Mouse (Mus musculus) right cerebral cortex, postnatal 36 days (tissue): ENCODE data around the gene Ubr7.

Source experiments
- DNase-seq, 2 experiments: peaks; one replicate each; pipeline ENCODE4 v3.0.0; 2022; ENCODE audit warnings: low spot score in 2 of 2, mixed read lengths in 1 of 2

The Ubr7 gene

GRCm38 (mm10) chr12:102757689-102758402, at the start of gene Ubr7, which contains the start of the genes Gm28051 and Gon7:
Ubr7 (plus strand) TSS chr12:102757967.
Gm28051 (minus strand) TSS chr12:102757765.
Gon7 (minus strand) TSS chr12:102757803.
- DNase-seq: peak; percentile 93 to 96

DNA sequence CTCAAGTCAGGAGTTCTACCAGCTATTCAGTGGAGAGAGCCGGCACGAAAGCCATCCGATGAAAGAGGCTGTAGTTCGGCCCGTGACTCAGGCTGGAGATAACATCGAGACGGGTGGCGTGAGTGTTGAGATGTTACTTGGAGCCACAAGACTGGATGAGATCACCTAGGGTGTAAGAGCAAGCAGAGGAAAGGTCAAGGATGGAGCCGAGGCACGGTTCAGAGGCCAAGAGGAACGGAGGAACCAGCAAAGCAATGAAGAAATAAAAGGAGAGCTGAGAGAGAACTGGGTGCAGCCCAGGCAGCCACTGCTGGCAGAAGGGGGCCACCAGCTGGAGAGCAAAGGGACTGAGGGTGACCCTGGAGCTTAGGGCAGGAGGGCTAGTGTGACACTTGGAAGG, 49.5 kb upstream of the Ubr7 start:
- DNase-seq: no peak

GRCm38 (mm10) chr12:102709896-102710295, 47.9 kb upstream of the Ubr7 start:
- DNase-seq: no peak

DNA sequence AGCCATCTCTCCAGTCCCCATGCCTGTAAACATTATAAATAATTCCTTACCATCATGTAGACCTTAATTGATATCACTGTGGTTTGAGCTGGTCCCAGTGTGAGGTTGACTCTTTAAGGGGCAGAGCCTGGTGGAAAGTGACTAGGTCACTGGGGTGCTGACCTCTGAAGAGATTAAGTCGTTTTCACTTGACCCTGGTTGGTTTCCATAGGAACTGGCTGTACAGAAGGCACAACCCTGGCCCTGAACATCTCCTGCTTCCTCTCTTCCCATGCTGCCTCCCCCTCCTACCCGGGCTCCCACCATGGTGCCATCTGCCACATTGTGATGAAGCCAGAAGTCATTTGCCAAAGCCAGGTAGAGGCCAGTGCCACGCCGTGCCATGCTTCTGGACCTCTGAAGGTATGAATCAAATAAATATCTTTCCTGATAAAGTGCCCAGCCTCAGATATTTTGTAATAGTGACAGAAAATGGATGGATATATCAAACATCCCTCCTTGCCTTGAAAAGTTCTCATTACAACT, 46.9 kb upstream of the Ubr7 start:
- no peak for DNase-seq

GRCm38 (mm10) chr12:102713153-102713865, 44.5 kb upstream of the Ubr7 start:
- no peak for DNase-seq

GRCm38 (mm10) chr12:102714116-102714515, 43.7 kb upstream of the Ubr7 start:
- no peak for DNase-seq

DNA sequence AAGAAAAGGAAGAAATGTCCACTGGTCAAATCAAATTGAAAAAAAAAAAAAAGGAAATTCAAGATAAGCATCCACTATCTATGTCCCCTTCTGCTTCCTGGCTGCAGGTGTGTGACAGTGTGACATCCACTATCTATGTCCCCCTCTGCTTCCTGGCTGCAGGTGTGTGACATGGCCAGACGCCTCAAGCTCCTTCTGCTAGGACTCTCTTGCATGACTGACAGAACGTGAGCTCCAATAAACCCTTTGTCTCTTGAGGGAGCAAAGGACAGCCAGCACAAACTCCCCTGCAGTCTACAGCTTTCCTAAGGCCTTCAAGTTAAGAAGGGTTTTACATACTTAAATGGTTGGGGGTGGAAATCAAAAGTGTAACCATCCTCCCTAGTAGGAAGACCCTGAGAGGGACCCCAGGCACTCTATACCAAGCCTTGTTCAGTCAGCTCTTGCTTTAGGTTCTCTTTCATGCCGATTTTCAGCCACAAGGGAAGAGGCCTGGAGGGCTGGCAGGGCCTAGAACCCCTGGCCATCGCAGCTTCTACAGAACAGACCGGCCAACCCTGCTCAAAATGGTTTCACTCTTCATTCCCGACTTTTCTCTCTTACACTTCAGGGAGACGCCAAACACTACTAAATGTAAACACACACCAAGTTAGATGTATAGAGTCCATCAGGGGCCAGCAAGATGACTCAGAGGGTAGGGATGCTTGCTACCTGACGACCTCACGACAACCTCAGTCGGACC, 42.9 kb upstream of the Ubr7 start:
- no peak for DNase-seq

GRCm38 (mm10) chr12:102719552-102720315, 38.0 kb upstream of the Ubr7 start:
- DNase-seq: no peak

DNA sequence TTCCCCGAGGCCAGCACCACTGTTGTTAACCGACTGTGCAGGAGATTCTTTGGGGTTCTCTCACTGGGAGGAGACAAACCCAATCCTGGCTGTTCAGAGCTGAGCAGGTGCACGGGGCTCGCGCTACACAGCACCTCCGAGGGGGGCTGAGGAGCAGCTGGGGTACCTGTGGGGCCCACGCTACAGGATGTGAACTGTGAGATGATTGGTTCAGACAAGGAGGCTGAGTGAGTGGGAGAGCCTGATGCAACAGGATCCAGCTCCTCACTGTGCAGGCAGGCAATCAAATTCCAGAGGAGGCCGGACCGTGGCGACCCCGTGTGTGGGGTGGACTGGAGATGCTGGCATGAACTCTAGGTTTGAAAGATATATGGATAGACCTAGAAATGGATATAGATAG, 35.3 kb upstream of the Ubr7 start:
- no peak for DNase-seq

- no peak for DNase-seq
These were observed 34.8 kb upstream of the Ubr7 start for GRCm38 (mm10) chr12:102722966-102723365.

- peak in 1 of 2 experiments; percentile 69 for DNase-seq
These were observed 33.9 kb upstream of the Ubr7 start for GRCm38 (mm10) chr12:102723861-102724260.

- DNase-seq: no peak
These were observed 32.6 kb upstream of the Ubr7 start for GRCm38 (mm10) chr12:102725146-102725545.

DNA sequence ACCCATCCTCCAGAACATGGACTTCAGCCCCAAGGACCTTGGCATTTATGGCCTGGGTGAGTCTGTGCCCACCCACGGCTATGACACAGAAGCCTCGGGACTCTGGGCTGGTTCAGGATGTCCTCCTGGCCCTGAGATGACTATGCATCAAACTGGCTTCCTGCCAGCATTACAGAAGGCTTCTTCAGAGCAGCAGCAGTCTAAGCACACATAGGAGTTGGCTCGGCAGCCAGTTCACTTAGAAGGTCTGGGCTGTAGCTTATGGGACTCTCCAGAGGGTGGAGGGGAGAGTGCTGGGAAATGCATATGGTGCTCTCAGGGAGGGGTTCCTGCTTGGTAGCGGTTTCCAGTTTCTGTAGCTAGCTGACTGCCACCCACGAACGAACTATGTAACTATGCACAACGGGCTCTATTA, 32.0 kb upstream of the Ubr7 start:
- DNase-seq: no peak

- DNase-seq: peak; percentile 65 to 74
These were observed 27.6 kb upstream of the Ubr7 start for GRCm38 (mm10) chr12:102729855-102730797.

- DNase-seq: no peak
These were observed 26.8 kb upstream of the Ubr7 start for GRCm38 (mm10) chr12:102730798-102731619.

DNA sequence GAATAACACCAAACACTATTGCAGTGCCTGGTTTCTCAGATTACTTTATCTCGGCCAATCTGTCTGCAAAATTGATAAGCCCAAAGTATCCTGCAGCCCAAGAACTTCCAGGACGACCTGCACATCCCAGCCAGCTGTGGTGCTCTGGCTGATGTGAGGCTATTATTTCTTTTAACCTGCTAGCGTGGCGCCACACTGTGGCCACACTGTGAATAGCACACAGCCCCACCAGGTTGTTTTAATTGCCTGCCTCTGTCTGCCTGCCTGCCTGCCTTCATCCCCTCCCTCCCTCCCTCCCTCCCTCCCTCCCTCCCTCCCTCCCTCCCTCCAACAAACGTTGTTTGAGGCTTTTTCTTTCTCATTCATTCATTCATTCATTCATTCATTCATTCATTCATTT, 24.4 kb upstream of the Ubr7 start:
- no peak for DNase-seq

- no peak for DNase-seq
These were observed 18.7 kb upstream of the Ubr7 start for GRCm38 (mm10) chr12:102739096-102739495.

DNA sequence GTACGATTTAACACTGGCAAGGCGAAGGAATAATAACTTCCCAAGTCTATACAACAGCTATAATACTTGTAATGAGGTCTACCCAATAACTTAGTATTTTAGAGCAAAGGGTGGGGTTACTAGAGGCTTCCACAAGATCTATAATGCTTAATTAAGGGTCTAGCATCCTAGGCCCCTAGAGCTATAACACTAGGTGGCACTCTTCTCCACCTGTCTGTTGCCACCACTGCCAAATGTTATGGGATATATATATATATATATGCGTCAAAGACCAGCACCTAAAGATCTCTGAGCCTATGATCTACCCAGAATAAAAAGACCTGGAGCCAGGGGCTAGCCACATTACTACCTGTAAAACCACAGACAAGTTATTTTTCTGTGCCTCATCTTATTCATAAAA, 17.5 kb upstream of the Ubr7 start:
- DNase-seq: no peak

DNA sequence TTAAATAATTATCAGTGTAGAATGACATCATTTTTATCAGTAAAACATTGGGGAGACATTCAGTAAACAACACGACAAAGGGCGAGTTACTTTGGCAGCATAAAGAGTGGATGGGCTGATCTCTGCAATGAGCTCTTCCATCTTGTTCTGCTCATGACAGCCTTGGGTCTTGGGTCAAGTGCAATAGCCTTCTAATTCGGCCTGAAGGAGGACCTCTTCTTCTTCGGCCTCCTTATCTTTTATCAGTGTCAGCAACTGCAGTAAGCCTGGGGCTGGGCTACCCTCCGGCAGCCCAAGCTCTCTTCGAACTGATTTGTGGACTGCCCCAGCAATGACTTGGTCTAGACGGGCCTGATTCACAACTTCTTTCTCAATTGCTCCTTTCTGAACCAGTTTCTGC, 15.7 kb upstream of the Ubr7 start:
- DNase-seq: no peak
